Mouse (Mus musculus): ENCODE results near the gene Sept1. TPM values are rescaled to one million over a fixed set of nuclear protein-coding genes. Genes with fewer than 3 reads are reported as not detected.
A peak's percentile ranks its signal among the peaks of the same experiment; 100 is the strongest.

Gene Sept1
- polyA plus RNA-seq, 1 experiment: 2.9 TPM

DNA sequence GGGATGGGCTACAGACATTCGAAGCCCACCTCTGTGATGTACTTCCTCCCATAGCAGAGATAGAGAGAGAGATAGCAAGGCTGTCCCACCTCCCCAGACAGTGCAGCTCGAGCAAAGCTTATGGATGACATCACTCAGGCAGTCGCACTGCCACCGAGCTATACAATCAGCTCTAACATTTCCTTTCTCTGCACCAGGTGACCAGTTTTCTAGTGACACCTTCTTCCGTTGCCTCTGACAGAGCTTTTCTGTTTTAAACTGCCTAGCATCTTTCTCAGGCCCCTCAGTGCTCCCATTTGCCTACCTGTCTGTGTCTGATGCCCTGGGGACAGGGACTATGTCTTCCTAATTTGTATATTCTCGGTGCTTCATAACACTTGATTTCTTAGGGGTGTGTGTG is 12.5 kb downstream of the Sept1 start:
- TF ChIP-seq POLR2A (IDR thresholded peaks at IDR 0.05; ENCODE audit: borderline replicate concordance, low read depth, low read length): no peak
- no peak for TF ChIP-seq CTCF (IDR thresholded peaks at IDR 0.05; ENCODE audit: low read depth, low read length)
- H3K4me1 ChIP-seq (ENCODE audit: control insufficient read depth, insufficient read depth, low read length): no peaks in the 10 kb centered on the region
- H3K4me3 ChIP-seq (ENCODE audit: insufficient read depth, low read length): no peak overlapping the region
- no peak overlapping the region for H3K27ac ChIP-seq (ENCODE audit: insufficient read depth, low read depth, low read length)

DNA sequence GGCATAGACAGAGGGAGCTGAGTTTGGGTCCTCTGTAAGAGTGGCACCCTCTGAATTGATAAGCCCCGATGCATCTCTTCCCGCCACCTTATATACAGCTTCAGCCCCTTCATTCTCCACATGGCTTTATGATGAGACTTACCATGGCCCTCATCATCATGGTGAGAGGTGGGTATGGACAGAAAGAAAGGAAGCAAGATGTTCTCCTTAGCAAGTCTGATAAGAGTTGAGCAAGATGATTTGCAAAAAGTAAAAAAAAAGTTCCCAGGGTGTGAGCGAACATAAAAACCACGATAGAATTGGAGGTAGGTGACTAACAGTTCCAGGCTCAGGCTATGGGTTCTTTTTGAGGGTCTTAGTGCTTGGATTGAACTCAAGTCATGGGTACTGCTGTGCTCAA is 14.3 kb downstream of the Sept1 start:
- no peaks in the 10 kb centered on the region for H3K4me1 ChIP-seq (ENCODE audit: control insufficient read depth, insufficient read depth, low read length)
- no peak overlapping the region for H3K27ac ChIP-seq (ENCODE audit: insufficient read depth, low read depth, low read length)
- H3K4me3 ChIP-seq (ENCODE audit: insufficient read depth, low read length): no peak overlapping the region
- no peak for TF ChIP-seq CTCF (IDR thresholded peaks at IDR 0.05; ENCODE audit: low read depth, low read length)
- no peak for TF ChIP-seq POLR2A (IDR thresholded peaks at IDR 0.05; ENCODE audit: borderline replicate concordance, low read depth, low read length)

DNA sequence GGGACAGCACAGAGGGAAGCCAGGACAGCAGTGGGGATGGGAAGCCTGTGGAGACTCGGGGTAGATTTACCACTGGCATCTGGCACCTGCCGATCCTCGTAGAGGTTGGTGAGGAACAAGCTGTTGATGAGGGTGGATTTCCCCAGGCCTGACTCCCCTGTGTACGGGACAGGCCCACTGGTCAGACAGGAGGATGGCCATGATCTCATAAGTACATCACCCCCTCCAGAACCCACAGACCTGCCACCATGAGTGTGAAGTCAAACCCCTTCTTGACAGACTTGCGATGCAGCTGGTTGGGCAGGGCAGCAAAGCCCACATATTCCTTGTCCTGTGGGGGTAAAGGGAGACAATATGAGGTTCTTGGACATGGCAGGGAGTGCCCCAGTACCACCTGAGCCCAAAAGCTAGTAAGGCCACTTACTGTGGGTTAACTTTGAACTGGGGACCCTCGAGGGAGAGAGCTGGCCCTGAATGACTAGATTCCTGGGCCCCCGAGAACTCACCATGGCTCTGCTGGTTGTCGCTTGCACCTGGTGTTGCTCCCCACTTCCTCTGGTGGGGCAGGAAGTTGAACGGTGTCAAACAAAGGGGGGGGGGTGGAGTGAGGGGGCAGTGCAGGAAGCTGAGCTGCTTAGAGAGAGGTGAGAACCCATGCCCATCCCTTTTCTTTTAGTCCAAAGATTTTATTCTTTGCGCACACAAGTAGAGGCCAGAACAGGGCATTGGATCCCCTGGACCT is 14.9 kb downstream of the Sept1 start:
- Histone ChIP-seq H3K4me3 (ENCODE audit: insufficient read depth, low read length) (no peak overlapping the region), H3K4me1 (ENCODE audit: control insufficient read depth, insufficient read depth, low read length) (peaks cover 3% of the 10 kb centered on the region; the same call in 1 of the 2 replicates), H3K27ac (ENCODE audit: insufficient read depth, low read depth, low read length) (no peak overlapping the region)
- TF ChIP-seq CTCF (IDR thresholded peaks at IDR 0.05; ENCODE audit: low read depth, low read length) (no peak), POLR2A (IDR thresholded peaks at IDR 0.05; ENCODE audit: borderline replicate concordance, low read depth, low read length) (no peak)

DNA sequence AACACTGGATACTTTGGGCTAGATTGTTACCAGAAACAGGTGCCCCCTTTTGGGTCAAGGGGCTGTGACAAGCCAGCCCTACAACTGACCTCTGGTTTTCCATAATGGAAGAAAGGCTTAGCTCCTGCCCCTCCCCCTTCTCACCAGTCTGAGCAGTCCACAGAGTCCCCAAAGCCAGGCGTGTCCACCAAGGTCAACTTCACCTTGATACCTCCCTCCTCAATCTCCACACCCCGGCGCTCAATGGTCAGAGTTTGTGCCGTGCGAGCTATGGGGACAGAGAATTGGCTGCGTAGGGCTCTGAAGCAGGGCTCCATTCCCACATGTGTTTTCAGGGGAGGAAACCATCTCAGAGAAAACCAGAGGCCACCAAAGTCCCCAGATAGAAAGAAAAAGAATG is 15.5 kb downstream of the Sept1 start:
- Histone ChIP-seq H3K4me1 (ENCODE audit: control insufficient read depth, insufficient read depth, low read length) (peaks cover 3% of the 10 kb centered on the region; the same call in 1 of the 2 replicates), H3K27ac (ENCODE audit: insufficient read depth, low read depth, low read length) (no peak overlapping the region), H3K4me3 (ENCODE audit: insufficient read depth, low read length) (no peak overlapping the region)
- TF ChIP-seq POLR2A (IDR thresholded peaks at IDR 0.05; ENCODE audit: borderline replicate concordance, low read depth, low read length) (no peak), CTCF (IDR thresholded peaks at IDR 0.05; ENCODE audit: low read depth, low read length) (no peak)

DNA sequence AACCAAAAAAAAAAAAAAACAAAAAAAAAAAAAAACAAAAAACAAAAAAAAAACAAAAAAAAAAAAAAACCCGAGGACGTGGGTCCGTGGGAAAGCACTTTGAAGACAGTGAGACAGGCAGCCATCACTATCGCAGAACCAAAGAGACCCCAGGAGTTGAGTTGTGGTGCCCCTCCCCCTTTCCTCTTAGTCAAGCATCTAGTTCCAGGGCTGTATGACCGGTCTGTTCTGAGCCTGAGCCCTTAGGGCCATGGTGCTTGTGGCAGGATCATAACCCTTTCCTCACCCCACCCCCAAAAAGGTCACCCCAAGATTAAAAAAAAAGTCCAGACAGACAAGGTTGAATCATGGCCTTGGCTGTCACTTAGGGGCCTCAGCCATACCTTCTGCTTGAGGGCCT is 16.6 kb downstream of the Sept1 start:
- Histone ChIP-seq H3K4me3 (ENCODE audit: insufficient read depth, low read length) (no peak overlapping the region), H3K27ac (ENCODE audit: insufficient read depth, low read depth, low read length) (no peak overlapping the region), H3K4me1 (ENCODE audit: control insufficient read depth, insufficient read depth, low read length) (peaks cover 3% of the 10 kb centered on the region; the same call in 1 of the 2 replicates)
- no peak for TF ChIP-seq POLR2A (IDR thresholded peaks at IDR 0.05; ENCODE audit: borderline replicate concordance, low read depth, low read length)
- no peak for TF ChIP-seq CTCF (IDR thresholded peaks at IDR 0.05; ENCODE audit: low read depth, low read length)

DNA sequence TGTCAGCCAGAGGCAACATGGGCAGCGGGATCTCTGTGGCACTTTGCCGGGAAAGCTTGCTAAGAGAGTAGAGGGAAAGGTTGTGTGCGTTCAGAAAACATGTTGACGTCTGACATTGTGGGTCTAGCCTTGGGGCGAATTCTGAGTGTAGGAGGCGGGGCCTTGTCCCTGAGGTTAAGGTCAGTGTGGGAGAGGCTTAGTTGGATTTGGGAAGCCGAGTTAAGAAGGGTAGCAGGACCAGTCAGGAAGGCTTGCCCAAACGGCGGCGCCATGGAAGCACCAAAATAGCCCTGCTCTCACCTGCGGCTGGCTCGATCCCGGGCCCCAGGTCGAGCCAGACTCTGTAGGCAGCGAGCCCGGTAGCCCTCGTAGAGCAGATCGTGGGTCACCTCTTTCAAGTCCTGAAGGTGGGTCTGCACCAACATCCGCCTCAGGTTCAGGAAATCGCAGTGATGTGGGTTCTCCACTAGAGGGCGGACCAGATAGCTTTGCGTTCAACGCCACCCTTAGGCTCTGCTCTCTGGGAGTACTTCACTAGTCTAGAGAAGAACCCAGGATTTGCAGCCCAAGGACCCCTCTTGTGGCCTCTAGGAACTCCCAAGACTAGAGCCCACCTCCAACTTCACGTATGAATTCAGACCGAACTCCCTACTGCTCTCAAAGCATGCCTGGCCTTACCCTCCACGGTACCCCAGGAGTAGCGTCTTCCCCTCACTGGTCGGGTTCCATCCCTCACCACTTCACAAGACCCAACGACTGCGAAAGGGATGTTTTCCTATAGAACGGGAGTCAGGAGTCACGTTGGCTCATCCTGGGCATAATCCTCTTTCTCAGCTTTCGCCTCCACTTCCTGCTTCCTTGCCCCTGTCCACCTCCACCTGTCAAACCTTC is 17.7 kb downstream of the Sept1 start:
- TF ChIP-seq POLR2A (IDR thresholded peaks at IDR 0.05; ENCODE audit: borderline replicate concordance, low read depth, low read length) (no peak), CTCF (IDR thresholded peaks at IDR 0.05; ENCODE audit: low read depth, low read length) (peak; percentile 85)
- Histone ChIP-seq H3K27ac (ENCODE audit: insufficient read depth, low read depth, low read length) (no peak overlapping the region), H3K4me3 (ENCODE audit: insufficient read depth, low read length) (no peak overlapping the region), H3K4me1 (ENCODE audit: control insufficient read depth, insufficient read depth, low read length) (peaks cover 4% of the 10 kb centered on the region)

DNA sequence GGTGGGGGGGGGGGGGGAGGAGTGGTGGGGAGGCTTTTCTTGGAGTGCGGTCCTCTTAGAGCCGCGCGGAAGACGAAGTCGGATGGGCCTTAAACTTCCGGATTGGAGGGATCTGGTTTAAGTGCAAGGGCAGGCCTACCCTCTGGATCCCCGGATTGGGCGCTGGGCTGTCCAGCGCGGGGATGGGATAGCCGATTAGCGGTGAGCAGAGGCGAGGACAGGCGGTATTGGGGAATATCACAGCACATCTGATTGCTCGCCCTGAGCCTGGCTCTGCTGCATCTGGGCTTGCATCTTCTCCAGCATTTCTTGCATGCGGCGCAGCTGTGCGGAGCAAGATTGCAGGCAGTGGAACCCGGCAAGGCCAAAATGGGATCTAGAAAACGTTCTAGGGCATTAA is 18.4 kb downstream of the Sept1 start:
- TF ChIP-seq POLR2A (IDR thresholded peaks at IDR 0.05; ENCODE audit: borderline replicate concordance, low read depth, low read length): no peak
- no peak for TF ChIP-seq CTCF (IDR thresholded peaks at IDR 0.05; ENCODE audit: low read depth, low read length)
- H3K4me3 ChIP-seq (ENCODE audit: insufficient read depth, low read length): no peak overlapping the region
- H3K27ac ChIP-seq (ENCODE audit: insufficient read depth, low read depth, low read length): no peak overlapping the region
- H3K4me1 ChIP-seq (ENCODE audit: control insufficient read depth, insufficient read depth, low read length): peaks cover 8% of the 10 kb centered on the region

DNA sequence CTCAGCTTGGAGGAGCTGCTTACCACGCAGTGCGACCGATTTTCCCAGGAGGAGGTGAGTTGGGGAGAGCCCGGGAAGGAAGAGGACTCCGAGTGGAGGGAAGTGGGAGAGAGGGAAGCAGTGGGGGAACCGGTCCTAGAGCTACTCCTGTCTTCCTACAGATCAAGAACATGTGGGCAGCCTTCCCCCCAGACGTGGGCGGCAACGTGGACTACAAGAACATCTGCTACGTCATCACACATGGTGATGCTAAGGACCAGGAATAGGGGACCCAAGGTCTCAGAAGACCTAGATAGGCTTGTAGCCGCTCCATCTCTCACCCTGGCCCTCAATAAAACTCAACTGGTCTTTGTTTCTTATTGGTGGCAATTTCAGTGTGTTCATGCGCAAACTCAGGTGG is 19.0 kb downstream of the Sept1 start:
- no peak for TF ChIP-seq CTCF (IDR thresholded peaks at IDR 0.05; ENCODE audit: low read depth, low read length)
- no peak for TF ChIP-seq POLR2A (IDR thresholded peaks at IDR 0.05; ENCODE audit: borderline replicate concordance, low read depth, low read length)
- H3K4me3 ChIP-seq (ENCODE audit: insufficient read depth, low read length): no peak overlapping the region
- H3K4me1 ChIP-seq (ENCODE audit: control insufficient read depth, insufficient read depth, low read length): peaks cover 8% of the 10 kb centered on the region

DNA sequence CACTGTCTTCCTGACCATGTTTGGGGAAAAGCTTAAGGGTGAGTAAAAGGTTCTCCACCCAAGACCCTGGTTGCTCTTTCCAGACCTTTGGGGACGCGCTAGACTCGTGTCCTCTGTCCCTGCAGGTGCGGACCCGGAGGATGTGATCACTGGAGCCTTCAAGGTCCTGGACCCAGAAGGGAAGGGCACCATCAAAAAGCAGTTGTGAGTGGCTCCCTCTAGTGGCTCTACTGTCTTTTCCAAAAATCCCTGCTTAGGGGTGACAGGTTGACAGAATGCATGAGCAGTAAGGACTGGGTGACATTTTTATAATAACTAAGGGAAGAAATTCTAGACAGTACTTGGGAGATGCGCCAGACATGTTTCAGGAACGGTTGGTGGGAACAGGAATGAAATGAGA is 19.4 kb downstream of the Sept1 start:
- H3K27ac ChIP-seq (ENCODE audit: insufficient read depth, low read depth, low read length): no peak overlapping the region
- TF ChIP-seq CTCF (IDR thresholded peaks at IDR 0.05; ENCODE audit: low read depth, low read length): peak; percentile 69
- TF ChIP-seq POLR2A (IDR thresholded peaks at IDR 0.05; ENCODE audit: borderline replicate concordance, low read depth, low read length): no peak
- H3K4me3 ChIP-seq (ENCODE audit: insufficient read depth, low read length): no peak overlapping the region
- H3K4me1 ChIP-seq (ENCODE audit: control insufficient read depth, insufficient read depth, low read length): peaks cover 8% of the 10 kb centered on the region

More for the DNA sequence above, 19.0 kb downstream of the Sept1 start:
- H3K27ac ChIP-seq (ENCODE audit: insufficient read depth, low read depth, low read length): no peak overlapping the region

Measured in bone marrow macrophage, adult 2 months (primary cell).